Mouse (Mus musculus): ENCODE measurements around the gene Agap1. TPM values are rescaled to one million over a fixed set of nuclear protein-coding genes. Genes with fewer than 3 reads are reported as not detected.

Agap1 gene
- polyA plus RNA-seq, 1 experiment from 2014 or later = 10.8 TPM

DNA sequence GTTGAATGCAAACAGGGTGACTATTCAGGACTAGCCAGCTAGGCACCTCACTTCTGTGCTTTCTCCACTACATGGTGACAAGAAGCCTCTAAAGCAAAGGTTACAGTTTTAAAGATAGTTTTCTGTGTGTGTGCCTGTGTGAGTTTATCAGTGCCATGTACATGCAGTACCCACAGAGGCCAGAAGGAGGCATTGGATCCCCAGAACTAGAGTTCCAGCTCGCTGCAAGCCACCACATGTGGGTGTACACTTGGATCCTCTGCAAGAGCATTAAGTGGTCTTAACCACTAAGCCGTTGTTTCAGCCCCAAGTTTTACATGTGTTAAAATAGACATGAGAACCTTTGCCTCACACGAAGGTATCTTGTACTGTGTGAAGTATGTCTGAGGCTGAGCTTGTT is 219.1 kb downstream of the Agap1 start:
- H3K27me3 ChIP-seq (ENCODE audit: control insufficient read depth, insufficient read depth, low read length) = no peaks in the 10 kb centered on the region
- no peaks in the 10 kb centered on the region for H3K4me1 ChIP-seq (ENCODE audit: control insufficient read depth, insufficient read depth, low read length)
- no peak overlapping the region for H3K4me3 ChIP-seq (ENCODE audit: low read depth, low read length)
- no peak overlapping the region for H3K4me2 ChIP-seq
- peaks cover 12% of the 10 kb centered on the region for H3K36me3 ChIP-seq (ENCODE audit: control insufficient read depth, insufficient read depth, low read length)
- no peak for ATAC-seq (replicated peaks; ENCODE audit: insufficient number of reproducible peaks, low FRiP score, low TSS enrichment)
- WGBS (ENCODE audit: insufficient replicate concordance) = 88% methylated on average over 3 of the region's 3 CpGs
- no peaks in the 10 kb centered on the region for H3K9me3 ChIP-seq (replicated peaks; ENCODE audit: control insufficient read depth, low read length)
- no peak overlapping the region for H3K27ac ChIP-seq (ENCODE audit: low read depth, low read length)
- H3K9ac ChIP-seq (ENCODE audit: low read depth, low read length) = no peak overlapping the region

- Histone ChIP-seq H3K36me3 (ENCODE audit: control insufficient read depth, insufficient read depth, low read length) (peaks cover 12% of the 10 kb centered on the region), H3K27me3 (ENCODE audit: control insufficient read depth, insufficient read depth, low read length) (no peaks in the 10 kb centered on the region), H3K9me3 (replicated peaks; ENCODE audit: control insufficient read depth, low read length) (no peaks in the 10 kb centered on the region), H3K4me1 (ENCODE audit: control insufficient read depth, insufficient read depth, low read length) (no peaks in the 10 kb centered on the region), H3K4me3 (ENCODE audit: low read depth, low read length) (no peak overlapping the region), H3K4me2 (no peak overlapping the region), H3K27ac (ENCODE audit: low read depth, low read length) (no peak overlapping the region), H3K9ac (ENCODE audit: low read depth, low read length) (no peak overlapping the region)
- 88% methylated on average over 9 of the region's 9 CpGs for WGBS (ENCODE audit: insufficient replicate concordance)
- ATAC-seq (replicated peaks; ENCODE audit: insufficient number of reproducible peaks, low FRiP score, low TSS enrichment) = no peak
Observed at GRCm38 (mm10) chr1:89674681-89675080, 220.1 kb downstream of the Agap1 start.

- 71% methylated on average over 4 of the region's 4 CpGs for WGBS (ENCODE audit: insufficient replicate concordance)
- no peak overlapping the region for H3K9ac ChIP-seq (ENCODE audit: low read depth, low read length)
- no peak for ATAC-seq (replicated peaks; ENCODE audit: insufficient number of reproducible peaks, low FRiP score, low TSS enrichment)
- no peaks in the 10 kb centered on the region for H3K27me3 ChIP-seq (ENCODE audit: control insufficient read depth, insufficient read depth, low read length)
- H3K27ac ChIP-seq (ENCODE audit: low read depth, low read length) = no peak overlapping the region
- no peak overlapping the region for H3K4me3 ChIP-seq (ENCODE audit: low read depth, low read length)
- no peaks in the 10 kb centered on the region for H3K9me3 ChIP-seq (replicated peaks; ENCODE audit: control insufficient read depth, low read length)
- H3K4me2 ChIP-seq = no peak overlapping the region
- H3K4me1 ChIP-seq (ENCODE audit: control insufficient read depth, insufficient read depth, low read length) = no peaks in the 10 kb centered on the region
- peaks cover 12% of the 10 kb centered on the region for H3K36me3 ChIP-seq (ENCODE audit: control insufficient read depth, insufficient read depth, low read length)
Observed at GRCm38 (mm10) chr1:89676411-89676810, 221.8 kb downstream of the Agap1 start.

DNA sequence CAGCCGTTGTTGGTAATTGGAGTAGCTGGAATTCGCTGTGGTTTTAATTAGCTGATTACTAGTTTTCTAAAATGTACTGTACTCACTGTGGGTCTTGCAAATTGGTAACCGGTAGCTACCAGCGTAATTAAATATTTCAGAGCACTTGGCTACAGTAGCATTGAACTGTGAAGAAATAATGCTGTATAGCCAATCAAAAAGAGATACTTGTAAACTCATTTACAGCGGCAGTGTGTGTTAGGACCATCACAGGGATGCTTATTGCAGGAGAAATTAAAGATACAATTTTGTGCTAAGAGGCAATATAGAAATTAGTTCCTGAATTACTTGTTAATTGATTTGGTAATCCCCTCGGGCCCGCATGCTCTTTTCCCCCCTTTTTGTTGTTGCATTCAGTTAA is 226.1 kb downstream of the Agap1 start:
- 85% methylated on average over 7 of the region's 7 CpGs for WGBS (ENCODE audit: insufficient replicate concordance)
- no peak for ATAC-seq (replicated peaks; ENCODE audit: insufficient number of reproducible peaks, low FRiP score, low TSS enrichment)
- Histone ChIP-seq H3K4me2 (no peak overlapping the region), H3K27ac (ENCODE audit: low read depth, low read length) (no peak overlapping the region), H3K4me1 (ENCODE audit: control insufficient read depth, insufficient read depth, low read length) (no peaks in the 10 kb centered on the region; the same call in 1 of the 2 replicates), H3K36me3 (ENCODE audit: control insufficient read depth, insufficient read depth, low read length) (peaks cover 5% of the 10 kb centered on the region; the same call in 1 of the 2 replicates), H3K9ac (ENCODE audit: low read depth, low read length) (no peak overlapping the region), H3K4me3 (ENCODE audit: low read depth, low read length) (no peak overlapping the region), H3K27me3 (ENCODE audit: control insufficient read depth, insufficient read depth, low read length) (no peaks in the 10 kb centered on the region), H3K9me3 (replicated peaks; ENCODE audit: control insufficient read depth, low read length) (no peaks in the 10 kb centered on the region)

- peaks cover 31% of the 10 kb centered on the region for H3K4me1 ChIP-seq (ENCODE audit: control insufficient read depth, insufficient read depth, low read length)
- WGBS (ENCODE audit: insufficient replicate concordance) = 69% methylated on average over 10 of the region's 10 CpGs
- no peak for ATAC-seq (replicated peaks; ENCODE audit: insufficient number of reproducible peaks, low FRiP score, low TSS enrichment)
- no peaks in the 10 kb centered on the region for H3K27me3 ChIP-seq (ENCODE audit: control insufficient read depth, insufficient read depth, low read length)
- no peak overlapping the region for H3K4me3 ChIP-seq (ENCODE audit: low read depth, low read length)
- H3K27ac ChIP-seq (ENCODE audit: low read depth, low read length) = no peak overlapping the region
- H3K9ac ChIP-seq (ENCODE audit: low read depth, low read length) = no peak overlapping the region
- peaks cover 6% of the 10 kb centered on the region; the same call in 1 of the 2 replicates for H3K36me3 ChIP-seq (ENCODE audit: control insufficient read depth, insufficient read depth, low read length)
- no peaks in the 10 kb centered on the region for H3K9me3 ChIP-seq (replicated peaks; ENCODE audit: control insufficient read depth, low read length)
- H3K4me2 ChIP-seq = no peak overlapping the region
Observed at GRCm38 (mm10) chr1:89688914-89689313, 234.3 kb downstream of the Agap1 start.

GRCm38 (mm10) chr1:89689544-89690212 is 235.1 kb downstream of the Agap1 start:
- H3K4me3 ChIP-seq (ENCODE audit: low read depth, low read length) = no peak overlapping the region
- no peaks in the 10 kb centered on the region for H3K9me3 ChIP-seq (replicated peaks; ENCODE audit: control insufficient read depth, low read length)
- WGBS (ENCODE audit: insufficient replicate concordance) = 80% methylated on average over 22 of the region's 22 CpGs
- no peak for ATAC-seq (replicated peaks; ENCODE audit: insufficient number of reproducible peaks, low FRiP score, low TSS enrichment)
- H3K9ac ChIP-seq (ENCODE audit: low read depth, low read length) = no peak overlapping the region
- H3K4me1 ChIP-seq (ENCODE audit: control insufficient read depth, insufficient read depth, low read length) = peaks cover 31% of the 10 kb centered on the region
- no peak overlapping the region for H3K4me2 ChIP-seq
- no peaks in the 10 kb centered on the region for H3K27me3 ChIP-seq (ENCODE audit: control insufficient read depth, insufficient read depth, low read length)
- no peak overlapping the region for H3K27ac ChIP-seq (ENCODE audit: low read depth, low read length)
- peaks cover 6% of the 10 kb centered on the region; the same call in 1 of the 2 replicates for H3K36me3 ChIP-seq (ENCODE audit: control insufficient read depth, insufficient read depth, low read length)

DNA sequence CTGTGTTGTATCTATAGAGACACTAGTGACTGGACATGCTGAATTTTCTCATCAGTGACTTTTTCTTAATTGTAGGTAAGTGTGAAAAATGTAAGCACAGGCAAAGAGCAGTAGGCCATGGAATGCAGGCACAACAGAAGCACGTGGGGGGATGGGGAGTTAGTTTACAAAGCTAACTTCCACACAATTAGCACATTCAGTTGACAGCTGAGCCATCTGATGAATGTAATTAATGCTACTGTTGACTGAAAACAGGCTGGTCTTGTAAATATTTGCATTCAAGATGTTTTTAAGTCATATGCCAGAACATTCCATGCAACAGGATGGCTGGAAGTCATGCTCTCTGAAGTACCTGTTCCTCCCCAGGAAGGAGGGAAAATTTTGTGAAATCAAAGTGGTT is 236.5 kb downstream of the Agap1 start:
- no peak overlapping the region for H3K4me3 ChIP-seq (ENCODE audit: low read depth, low read length)
- no peak for ATAC-seq (replicated peaks; ENCODE audit: insufficient number of reproducible peaks, low FRiP score, low TSS enrichment)
- 60% methylated on average over 1 of the region's 1 CpGs for WGBS (ENCODE audit: insufficient replicate concordance)
- H3K9me3 ChIP-seq (replicated peaks; ENCODE audit: control insufficient read depth, low read length) = no peaks in the 10 kb centered on the region
- peaks cover 31% of the 10 kb centered on the region for H3K4me1 ChIP-seq (ENCODE audit: control insufficient read depth, insufficient read depth, low read length)
- no peak overlapping the region for H3K4me2 ChIP-seq
- no peaks in the 10 kb centered on the region for H3K27me3 ChIP-seq (ENCODE audit: control insufficient read depth, insufficient read depth, low read length)
- H3K27ac ChIP-seq (ENCODE audit: low read depth, low read length) = no peak overlapping the region
- no peak overlapping the region for H3K9ac ChIP-seq (ENCODE audit: low read depth, low read length)
- H3K36me3 ChIP-seq (ENCODE audit: control insufficient read depth, insufficient read depth, low read length) = no peaks in the 10 kb centered on the region

- no peak overlapping the region for H3K4me3 ChIP-seq (ENCODE audit: low read depth, low read length)
- peaks cover 21% of the 10 kb centered on the region for H3K4me1 ChIP-seq (ENCODE audit: control insufficient read depth, insufficient read depth, low read length)
- no peak overlapping the region for H3K27ac ChIP-seq (ENCODE audit: low read depth, low read length)
- WGBS (ENCODE audit: insufficient replicate concordance) = 94% methylated on average over 12 of the region's 12 CpGs
- no peaks in the 10 kb centered on the region for H3K9me3 ChIP-seq (replicated peaks; ENCODE audit: control insufficient read depth, low read length)
- ATAC-seq (replicated peaks; ENCODE audit: insufficient number of reproducible peaks, low FRiP score, low TSS enrichment) = no peak
- H3K4me2 ChIP-seq = no peak overlapping the region
- H3K27me3 ChIP-seq (ENCODE audit: control insufficient read depth, insufficient read depth, low read length) = no peaks in the 10 kb centered on the region
- H3K9ac ChIP-seq (ENCODE audit: low read depth, low read length) = no peak overlapping the region
- H3K36me3 ChIP-seq (ENCODE audit: control insufficient read depth, insufficient read depth, low read length) = no peaks in the 10 kb centered on the region
Observed at GRCm38 (mm10) chr1:89692420-89692819, 237.8 kb downstream of the Agap1 start.

GRCm38 (mm10) chr1:89694916-89695315 is 240.3 kb downstream of the Agap1 start:
- Histone ChIP-seq H3K4me3 (ENCODE audit: low read depth, low read length) (no peak overlapping the region), H3K27me3 (ENCODE audit: control insufficient read depth, insufficient read depth, low read length) (no peaks in the 10 kb centered on the region), H3K4me2 (no peak overlapping the region), H3K9ac (ENCODE audit: low read depth, low read length) (no peak overlapping the region), H3K27ac (ENCODE audit: low read depth, low read length) (no peak overlapping the region), H3K9me3 (replicated peaks; ENCODE audit: control insufficient read depth, low read length) (no peaks in the 10 kb centered on the region), H3K4me1 (ENCODE audit: control insufficient read depth, insufficient read depth, low read length) (peaks cover 10% of the 10 kb centered on the region; the same call in 1 of the 2 replicates), H3K36me3 (ENCODE audit: control insufficient read depth, insufficient read depth, low read length) (no peaks in the 10 kb centered on the region)
- 72% methylated on average over 5 of the region's 5 CpGs for WGBS (ENCODE audit: insufficient replicate concordance)
- no peak for ATAC-seq (replicated peaks; ENCODE audit: insufficient number of reproducible peaks, low FRiP score, low TSS enrichment)

All from heart, embryonic 11.5 days (tissue).